Mouse (Mus musculus): ENCODE measurements around the gene Ptprq.

Ptprq gene

GRCm38 (mm10) chr10:107719806-107720205 lies at the start of gene Ptprq:
Ptprq (minus strand) TSS chr10:107720051.
- DNase-seq (ENCODE audit: inconsistent ontology term) = no peak

GRCm38 (mm10) chr10:107759624-107760023 lies 39.8 kb upstream of the Ptprq start:
- no peak for DNase-seq (ENCODE audit: inconsistent ontology term)

GRCm38 (mm10) chr10:107753471-107753870 lies 33.6 kb upstream of the Ptprq start:
- no peak for DNase-seq (ENCODE audit: inconsistent ontology term)

- peak; percentile 19 for DNase-seq (ENCODE audit: inconsistent ontology term)
Observed at GRCm38 (mm10) chr10:107752351-107753143, 32.7 kb upstream of the Ptprq start.

GRCm38 (mm10) chr10:107751944-107752343 lies 32.1 kb upstream of the Ptprq start:
- DNase-seq (ENCODE audit: inconsistent ontology term) = peak; percentile 5

GRCm38 (mm10) chr10:107747566-107747965 lies 27.7 kb upstream of the Ptprq start:
- DNase-seq (ENCODE audit: inconsistent ontology term) = no peak

GRCm38 (mm10) chr10:107746717-107747116 lies 26.9 kb upstream of the Ptprq start:
- DNase-seq (ENCODE audit: inconsistent ontology term) = no peak

GRCm38 (mm10) chr10:107739815-107740214 lies 20.0 kb upstream of the Ptprq start:
- no peak for DNase-seq (ENCODE audit: inconsistent ontology term)

GRCm38 (mm10) chr10:107737743-107738142 lies 17.9 kb upstream of the Ptprq start:
- DNase-seq (ENCODE audit: inconsistent ontology term) = no peak

GRCm38 (mm10) chr10:107735448-107735847 lies 15.6 kb upstream of the Ptprq start:
- no peak for DNase-seq (ENCODE audit: inconsistent ontology term)

GRCm38 (mm10) chr10:107734327-107734726 lies 14.5 kb upstream of the Ptprq start:
- peak; percentile 59 for DNase-seq (ENCODE audit: inconsistent ontology term)

- no peak for DNase-seq (ENCODE audit: inconsistent ontology term)
Observed at GRCm38 (mm10) chr10:107725631-107726030, 5.8 kb upstream of the Ptprq start.

GRCm38 (mm10) chr10:107704443-107704842 lies 15.4 kb downstream of the Ptprq start:
- DNase-seq (ENCODE audit: inconsistent ontology term) = no peak

GRCm38 (mm10) chr10:107700944-107701343 lies 18.9 kb downstream of the Ptprq start:
- no peak for DNase-seq (ENCODE audit: inconsistent ontology term)

GRCm38 (mm10) chr10:107698716-107699115 lies 21.1 kb downstream of the Ptprq start:
- no peak for DNase-seq (ENCODE audit: inconsistent ontology term)

- no peak for DNase-seq (ENCODE audit: inconsistent ontology term)
Observed at GRCm38 (mm10) chr10:107697177-107697576, 22.7 kb downstream of the Ptprq start.

- no peak for DNase-seq (ENCODE audit: inconsistent ontology term)
Observed at GRCm38 (mm10) chr10:107687382-107687781, 32.5 kb downstream of the Ptprq start.

- no peak for DNase-seq (ENCODE audit: inconsistent ontology term)
Observed at GRCm38 (mm10) chr10:107675994-107676393, 43.9 kb downstream of the Ptprq start.

- no peak for DNase-seq (ENCODE audit: inconsistent ontology term)
Observed at GRCm38 (mm10) chr10:107668374-107669094, 51.3 kb downstream of the Ptprq start.

GRCm38 (mm10) chr10:107662372-107663065 lies 57.3 kb downstream of the Ptprq start:
- peak; percentile 79 for DNase-seq (ENCODE audit: inconsistent ontology term)

- DNase-seq (ENCODE audit: inconsistent ontology term) = no peak
Observed at GRCm38 (mm10) chr10:107661970-107662369, 57.9 kb downstream of the Ptprq start.

GRCm38 (mm10) chr10:107659141-107659540 lies 60.7 kb downstream of the Ptprq start:
- DNase-seq (ENCODE audit: inconsistent ontology term) = peak; percentile 25

Data from Muller cell, postnatal 12 days (primary cell).